Mouse (Mus musculus) hindbrain, embryonic 11.5 days (tissue): ENCODE measurements at regions not wholly inside any gene's neighbourhood (a gene's known extent, or its start where the extent isn't known, plus 50 kb on each side); places are given as distances from the start of the nearest gene placed in this dataset.
"Not testable (repeated sequence)": the region's sequence is repeated elsewhere in the genome, so short reads cannot be mapped to it uniquely, and the experiment has no call there.

ENCODE experiments used
- ATAC-seq: fragments of 200-750 bp; cut with Nextera tagmentation; 2 replicates; pipeline ENCODE4 v1.8.0; 2017; ENCODE audit warnings: mild to moderate bottlenecking, moderate TSS enrichment, moderate library complexity; ENCODE audit not compliant: low FRiP score
- DNase-seq: peaks from one replicate; pipeline ENCODE4 v3.0.0-alpha.2; 2015; ENCODE audit warnings: low spot score
- H3K27ac ChIP-seq: fragments of 300-500 bp; sonication (generic); 2 replicates; pipeline ENCODE4 v1.5.1; 2014; ENCODE audit warnings: mild to moderate bottlenecking, low read depth, low read length
- H3K27me3 ChIP-seq: fragments of 300-500 bp; sonication (generic); 2 replicates; pipeline ENCODE4 v1.6.1; 2014; ENCODE audit warnings: mild to moderate bottlenecking, low read length, moderate library complexity, mixed read lengths; ENCODE audit not compliant: control insufficient read depth, insufficient read depth
- H3K36me3 ChIP-seq: fragments of 300-500 bp; sonication (generic); 2 replicates; pipeline ENCODE4 v1.6.1; 2014; ENCODE audit warnings: mild to moderate bottlenecking, low read length, moderate library complexity, mixed read lengths; ENCODE audit not compliant: control insufficient read depth, insufficient read depth
- H3K4me1 ChIP-seq: fragments of 300-500 bp; sonication (generic); replicated peaks from 2 replicates; pipeline ENCODE4 v1.6.1; 2014; ENCODE audit warnings: low read length, mixed read lengths; ENCODE audit not compliant: control insufficient read depth, insufficient read depth
- H3K4me2 ChIP-seq: fragments of 300-500 bp; sonication (generic); replicated peaks from 2 replicates; pipeline ENCODE4 v1.6.1; 2014; ENCODE audit warnings: mild to moderate bottlenecking, low read depth, low read length
- H3K4me3 ChIP-seq: fragments of 300-500 bp; sonication (generic); 2 replicates; pipeline ENCODE4 v1.5.1; 2014; ENCODE audit warnings: low read depth, low read length
- H3K9ac ChIP-seq: fragments of 300-500 bp; sonication (generic); 2 replicates; pipeline ENCODE4 v1.6.1; 2014; ENCODE audit warnings: low read depth, low read length
- H3K9me3 ChIP-seq: fragments of 300-500 bp; sonication (generic); 2 replicates; pipeline ENCODE4 v1.6.1; 2016; ENCODE audit warnings: low read length; ENCODE audit not compliant: control insufficient read depth
- WGBS: fragments of 180-500 bp; shearing (Covaris S2); extraction: QIAGEN DNeasy Blood & Tissue Kit; methylation state at CpG from one replicate; pipeline ENCODE4 v1.1.7; 2014; 5-methylcytosine and 5-hydroxymethylcytosine counted together

DNA sequence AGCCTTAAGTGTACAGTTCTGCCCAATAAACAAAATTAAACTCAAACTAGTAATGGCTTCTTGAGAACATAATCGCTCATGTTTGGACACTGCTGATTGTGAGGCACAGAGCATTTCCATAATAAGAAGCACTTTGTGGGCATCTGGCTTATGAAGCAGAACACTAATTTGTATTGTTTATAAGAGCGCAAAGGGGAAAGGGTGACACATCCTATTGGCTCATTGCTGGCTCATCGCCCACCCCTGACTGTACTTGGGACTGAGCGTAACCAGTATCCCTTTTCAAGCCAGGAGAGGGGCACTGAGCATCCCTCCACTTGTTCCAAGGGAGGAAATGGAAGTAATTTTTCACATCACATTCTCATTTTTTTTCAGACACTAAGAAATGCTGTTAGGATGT is 288.0 kb downstream of the Sfmbt2 start:
- no peaks in the 10 kb centered on the region for H3K9me3 ChIP-seq
- WGBS = 90% methylated on average over 4 of the region's 4 CpGs

DNA sequence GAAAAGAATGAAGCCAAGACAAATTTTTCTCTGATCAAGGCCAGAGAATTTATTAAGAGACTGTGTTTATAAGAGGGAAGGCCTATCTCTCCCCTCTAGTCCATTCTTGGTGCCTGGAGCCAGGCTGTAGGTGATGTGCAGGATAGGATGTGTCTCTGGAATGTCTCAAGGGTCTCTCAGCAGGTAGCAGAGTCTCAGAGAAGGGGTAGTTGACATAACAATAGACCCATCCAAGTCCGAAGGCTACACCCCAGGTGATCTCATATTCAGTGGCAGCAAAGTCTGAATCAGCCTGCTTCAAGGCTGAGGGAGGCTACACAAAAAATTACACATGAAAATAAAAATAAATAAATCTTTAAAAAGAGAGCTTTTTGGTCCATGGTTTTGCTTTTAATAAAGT is 297.6 kb downstream of the Sfmbt2 start:
- 25% methylated on average over 1 of the region's 1 CpGs for WGBS
- H3K4me2 ChIP-seq, H3K9ac ChIP-seq, H3K27ac ChIP-seq, H3K36me3 ChIP-seq, H3K9me3 ChIP-seq, ATAC-seq, H3K27me3 ChIP-seq, H3K4me1 ChIP-seq, DNase-seq, H3K4me3 ChIP-seq: not testable (repeated sequence)

More for the DNA sequence above, 288.0 kb downstream of the Sfmbt2 start:
- H3K4me3 ChIP-seq = no peak overlapping the region
- H3K36me3 ChIP-seq = no peaks in the 10 kb centered on the region
- no peak for ATAC-seq
- no peaks in the 10 kb centered on the region for H3K4me1 ChIP-seq
- no peak overlapping the region for H3K27ac ChIP-seq
- DNase-seq = no peak
- no peaks in the 10 kb centered on the region for H3K27me3 ChIP-seq
- no peak overlapping the region for H3K9ac ChIP-seq
- no peak overlapping the region for H3K4me2 ChIP-seq

DNA sequence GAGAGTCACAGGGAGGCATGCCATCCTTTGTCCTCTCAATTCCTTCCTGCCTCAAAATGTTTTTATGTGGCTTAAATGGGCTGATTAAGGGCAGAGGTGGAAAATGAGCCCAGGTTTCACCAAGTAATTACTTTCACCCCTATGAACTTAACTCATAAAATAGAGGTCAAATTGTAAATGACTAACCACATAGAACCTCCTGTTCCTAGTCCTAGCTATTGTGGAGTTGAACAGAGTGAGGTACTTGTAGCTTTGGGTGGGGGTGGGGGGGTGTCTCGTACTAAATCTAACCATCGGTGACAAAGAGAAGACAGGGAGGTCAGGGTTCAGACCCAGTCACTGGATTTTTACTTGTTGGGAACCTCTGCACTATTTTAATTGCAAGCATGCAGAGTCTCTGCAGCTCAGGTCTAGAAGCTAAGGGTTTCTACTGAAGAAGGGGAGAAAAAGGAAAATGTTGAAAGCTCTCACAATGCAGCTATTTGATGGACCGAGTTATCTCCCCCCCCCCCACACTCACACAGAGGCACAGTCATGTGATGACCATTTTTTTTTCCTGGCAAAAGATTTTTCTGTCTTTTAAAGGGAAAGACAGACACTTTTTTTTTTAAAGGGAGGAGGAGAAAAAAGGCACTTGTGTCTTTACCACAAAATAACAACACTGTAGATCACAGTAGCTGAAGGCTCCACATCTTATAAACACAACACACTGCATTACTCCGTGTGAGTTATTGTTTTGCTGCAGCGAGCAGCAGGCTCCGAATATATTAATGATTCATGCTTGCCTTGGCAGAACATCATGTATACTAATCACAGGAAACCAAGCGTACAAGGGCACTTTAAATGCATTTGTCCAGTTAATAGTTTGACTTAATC is 300.4 kb downstream of the Sfmbt2 start:
- DNase-seq (no peak), ATAC-seq (peak; percentile 51; the same call in 1 of the 2 replicates)
- H3K27me3 ChIP-seq = no peaks in the 10 kb centered on the region
- H3K9ac ChIP-seq = no peak overlapping the region
- no peak overlapping the region for H3K27ac ChIP-seq
- H3K36me3 ChIP-seq = no peaks in the 10 kb centered on the region
- H3K4me3 ChIP-seq = no peak overlapping the region
- H3K4me2 ChIP-seq = no peak overlapping the region
- no peaks in the 10 kb centered on the region for H3K4me1 ChIP-seq
- no peaks in the 10 kb centered on the region for H3K9me3 ChIP-seq
- 47% methylated on average over 7 of the region's 7 CpGs for WGBS

DNA sequence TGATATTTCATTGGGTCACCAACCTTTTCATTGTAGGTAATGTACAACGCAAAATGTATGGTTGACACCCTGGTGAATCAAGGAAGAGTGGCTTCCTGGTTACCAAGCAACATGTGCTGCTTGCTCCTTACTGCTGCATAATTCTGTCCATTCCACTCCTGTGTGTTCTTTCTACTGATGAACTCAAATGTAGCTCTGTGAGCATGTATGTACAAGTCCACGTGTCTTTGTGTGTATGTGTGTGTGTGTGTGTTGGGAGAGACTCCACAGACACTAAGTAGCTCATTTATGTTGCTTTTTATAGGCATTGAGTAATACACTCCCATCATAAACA is 301.0 kb downstream of the Sfmbt2 start:
- 64% methylated on average over 2 of the region's 2 CpGs for WGBS
- H3K27me3 ChIP-seq = no peaks in the 10 kb centered on the region
- H3K27ac ChIP-seq = no peak overlapping the region
- H3K4me2 ChIP-seq = no peak overlapping the region
- DNase-seq (peak; percentile 4), ATAC-seq (peak; percentile 53; the same call in 1 of the 2 replicates)
- no peaks in the 10 kb centered on the region for H3K4me1 ChIP-seq
- no peaks in the 10 kb centered on the region for H3K9me3 ChIP-seq
- H3K36me3 ChIP-seq = no peaks in the 10 kb centered on the region
- H3K9ac ChIP-seq = no peak overlapping the region
- no peak overlapping the region for H3K4me3 ChIP-seq

DNA sequence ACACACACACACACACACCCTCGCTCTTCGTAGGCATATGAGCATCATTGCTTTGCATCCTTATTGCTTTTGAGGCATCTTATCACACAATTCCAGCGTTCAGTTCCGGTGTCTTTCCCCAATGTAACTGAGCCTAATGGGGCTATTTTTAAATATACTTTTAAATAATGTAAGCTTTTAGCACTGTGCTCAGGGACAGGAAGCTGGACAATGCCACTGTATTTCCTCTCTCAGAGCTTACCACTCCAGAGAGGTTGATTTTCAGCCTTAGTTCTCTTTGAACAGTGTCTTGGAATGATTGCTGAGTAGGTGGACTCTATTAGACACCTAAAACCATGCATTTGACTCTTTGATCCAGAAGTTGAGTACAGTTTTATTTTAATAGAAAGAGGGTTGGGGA is 301.9 kb downstream of the Sfmbt2 start:
- H3K4me1 ChIP-seq = no peaks in the 10 kb centered on the region
- 88% methylated on average over 4 of the region's 4 CpGs for WGBS
- ATAC-seq (no peak), DNase-seq (no peak)
- H3K9ac ChIP-seq = no peak overlapping the region
- no peaks in the 10 kb centered on the region for H3K27me3 ChIP-seq
- H3K4me2 ChIP-seq = no peak overlapping the region
- no peak overlapping the region for H3K27ac ChIP-seq
- no peaks in the 10 kb centered on the region for H3K36me3 ChIP-seq
- H3K9me3 ChIP-seq = no peaks in the 10 kb centered on the region
- no peak overlapping the region for H3K4me3 ChIP-seq

DNA sequence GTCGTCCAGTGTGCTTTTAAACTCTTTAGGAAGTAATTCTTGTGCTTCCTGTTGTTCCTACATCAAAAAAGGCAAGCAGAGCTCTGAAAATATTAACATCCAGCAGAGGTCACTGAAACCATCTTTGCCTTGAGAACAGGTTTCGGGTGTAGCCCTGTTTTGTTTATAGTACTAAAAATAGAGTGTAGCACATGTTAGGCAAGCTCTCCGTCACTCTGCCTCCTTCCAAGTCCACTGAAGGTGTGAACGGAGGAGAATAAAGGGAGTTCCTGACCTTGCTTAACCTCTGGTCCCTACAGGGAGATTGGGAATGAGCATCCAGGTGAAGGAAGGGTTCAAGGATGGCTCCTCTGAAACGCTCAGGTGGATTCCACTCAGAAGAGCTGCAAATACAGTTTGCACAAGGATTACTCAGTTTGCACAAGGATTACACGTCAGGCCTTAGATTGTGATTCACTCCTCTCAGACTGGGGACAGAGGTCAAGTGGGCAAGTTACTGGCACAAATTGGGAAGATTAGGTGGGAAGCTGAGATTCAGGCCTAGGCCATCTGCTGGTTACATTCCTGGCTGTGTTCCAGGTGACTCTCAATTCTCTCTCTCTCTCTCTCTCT is 304.5 kb downstream of the Sfmbt2 start:
- ATAC-seq = no peak
- no peak overlapping the region for H3K4me2 ChIP-seq
- no peak for DNase-seq

DNA sequence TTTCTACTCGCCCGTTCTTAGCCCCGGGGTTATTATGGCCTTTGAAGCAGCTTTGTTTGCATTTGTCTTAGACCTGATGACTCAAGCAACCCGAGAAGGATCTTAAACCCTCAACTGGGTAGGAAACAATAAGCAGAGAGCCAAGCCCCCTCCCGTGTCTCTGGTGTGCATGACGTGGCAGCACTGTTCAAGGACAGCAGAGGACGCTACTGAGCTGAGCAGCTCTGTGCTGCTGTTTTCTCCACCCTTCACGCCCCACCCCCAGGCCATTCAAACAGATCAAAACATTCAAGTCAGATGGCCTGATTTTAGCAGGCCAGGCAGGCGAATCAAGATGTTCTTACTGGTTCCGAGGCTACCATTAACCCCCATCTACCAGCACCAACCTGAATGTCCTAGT is 331.1 kb downstream of the Sfmbt2 start:
- Histone ChIP-seq H3K4me3 (no peak overlapping the region), H3K27ac (no peak overlapping the region), H3K36me3 (no peaks in the 10 kb centered on the region), H3K27me3 (no peaks in the 10 kb centered on the region), H3K4me2 (no peak overlapping the region), H3K9ac (no peak overlapping the region), H3K4me1 (no peaks in the 10 kb centered on the region), H3K9me3 (no peaks in the 10 kb centered on the region)
- ATAC-seq = no peak
- WGBS = 58% methylated on average over 10 of the region's 10 CpGs
- DNase-seq = peak; percentile 9

More for the DNA sequence above, 304.5 kb downstream of the Sfmbt2 start:
- Histone ChIP-seq H3K27ac (no peak overlapping the region), H3K36me3 (no peaks in the 10 kb centered on the region), H3K4me3 (no peak overlapping the region), H3K9me3 (no peaks in the 10 kb centered on the region), H3K4me1 (no peaks in the 10 kb centered on the region), H3K27me3 (no peaks in the 10 kb centered on the region), H3K9ac (no peak overlapping the region)
- 62% methylated on average over 6 of the region's 6 CpGs for WGBS

DNA sequence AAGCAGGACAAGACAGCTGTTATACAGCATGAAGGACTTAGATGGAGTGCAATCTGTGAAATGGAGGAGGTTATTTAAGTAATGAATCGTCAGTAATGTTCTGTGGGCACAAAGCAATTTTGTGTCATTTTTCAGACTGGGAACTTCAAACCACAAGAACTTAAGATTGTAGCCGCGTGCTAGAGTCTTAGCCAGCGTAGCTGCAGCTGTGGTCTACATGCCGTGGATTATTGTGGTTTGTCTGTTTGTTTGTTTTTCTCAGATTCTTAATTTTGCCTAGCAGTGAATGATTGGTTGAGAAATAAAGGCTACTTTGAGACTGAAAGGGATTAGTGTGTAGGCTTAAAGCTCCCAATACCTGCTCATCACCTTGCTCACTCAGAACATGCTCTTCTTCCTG is 348.1 kb downstream of the Sfmbt2 start:
- Histone ChIP-seq H3K9ac (no peak overlapping the region), H3K9me3 (no peaks in the 10 kb centered on the region), H3K36me3 (no peaks in the 10 kb centered on the region), H3K27ac (no peak overlapping the region), H3K27me3 (no peaks in the 10 kb centered on the region), H3K4me1 (no peaks in the 10 kb centered on the region), H3K4me3 (no peak overlapping the region), H3K4me2 (no peak overlapping the region)
- ATAC-seq = no peak
- WGBS = 81% methylated on average over 5 of the region's 5 CpGs
- DNase-seq = no peak

DNA sequence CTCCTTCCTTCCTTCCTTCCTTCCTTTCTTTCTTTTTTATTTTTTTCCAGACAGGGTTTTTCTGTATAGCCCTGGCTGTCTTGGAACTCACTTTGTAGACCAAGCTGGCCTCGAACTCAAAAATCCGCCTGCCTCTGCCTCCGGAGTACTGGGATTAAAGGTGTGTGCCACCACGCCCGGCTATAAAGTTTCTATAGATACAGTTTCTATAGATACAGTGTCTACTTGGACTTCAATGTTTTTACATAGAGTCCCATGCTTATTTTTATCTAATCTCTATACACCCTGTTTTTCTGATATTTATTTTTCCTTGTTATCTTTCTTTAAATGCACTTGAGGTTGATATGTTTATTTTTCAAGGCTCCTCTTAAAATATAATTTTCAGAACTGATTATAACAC is 364.0 kb downstream of the Sfmbt2 start:
- H3K9ac ChIP-seq, ATAC-seq, H3K4me3 ChIP-seq, H3K4me1 ChIP-seq, H3K36me3 ChIP-seq, H3K27ac ChIP-seq, DNase-seq, H3K4me2 ChIP-seq, H3K27me3 ChIP-seq, H3K9me3 ChIP-seq: not testable (repeated sequence)
- 96% methylated on average over 5 of the region's 5 CpGs for WGBS
